Comparison of ENCODE assay signal across 5 mouse cellular contexts in genomic region chr6:3875816-3876215, GRCm38 (mm10).
DNase-seq lines count a peak whose midpoint lies in the region; TF ChIP-seq lines count a peak whose summit lies in the region.
"Not testable (repeated sequence)": the region's sequence is repeated elsewhere in the genome, so short reads cannot be mapped to it uniquely, and the experiment has no call there.

No protein-coding gene starts in this region.

- not testable (repeated sequence) for TF ChIP-seq EP300 in ES-Bruce4 (IDR thresholded peaks at IDR 0.05; ENCODE audit: insufficient read depth, low read depth, low read length)

- TF ChIP-seq POLR2A in ES-Bruce4 (IDR thresholded peaks at IDR 0.05; ENCODE audit: insufficient read depth, low read length) = not testable (repeated sequence)

- not testable (repeated sequence) for H3K36me3 ChIP-seq in ES-Bruce4 (ENCODE audit: control insufficient read depth, insufficient read depth, low read length, poor library complexity, severe bottlenecking); ES-E14 (ENCODE audit: control insufficient read depth, insufficient read depth, low read length, poor library complexity, severe bottlenecking)

- H3K9me3 ChIP-seq in ES-Bruce4 (replicated peaks; ENCODE audit: control insufficient read depth, insufficient read depth, low read length, poor library complexity, severe bottlenecking) = peaks cover 30% of the 10 kb centered on the region
- H3K9me3 ChIP-seq in ES-E14 (ENCODE audit: control insufficient read depth, insufficient read depth, low read depth, low read length) = not testable (repeated sequence)

- in situ Hi-C loops in ES-E14 (cut with MboI; ENCODE audit: low sequenced_read_pairs in 2 of 2, unreplicated experiment in 2 of 2) = not testable (repeated sequence)

- not testable (repeated sequence) for TF ChIP-seq CTCF in ES-Bruce4 (IDR thresholded peaks at IDR 0.05; ENCODE audit: low read depth, low read length)

- DNase-seq in ES-CJ7 (ENCODE audit: low read depth, low spot score) = peak; percentile 90
- peak; percentile 21 for DNase-seq in ES-E14 (ENCODE audit: low read depth, low spot score)
- DNase-seq in R1 (ENCODE audit: low read depth, low spot score) = peak; percentile 89
- peak; percentile 76 for DNase-seq in ZHBTc4 (ENCODE audit: low read depth, low spot score)

- H3K27ac ChIP-seq in ES-Bruce4 (ENCODE audit: insufficient read depth, low read length) (peak overlapping the region; percentile 38), ES-E14 (ENCODE audit: insufficient read depth, low read depth, low read length, poor library complexity, severe bottlenecking) (peak overlapping the region; percentile 87)

- H3K4me3 ChIP-seq in ES-Bruce4 (ENCODE audit: low read depth, low read length); ES-E14 (ENCODE audit: insufficient read depth in 1 of 2, low read depth in 1 of 2, low read length in 2 of 2, poor library complexity in 1 of 2, severe bottlenecking in 1 of 2): not testable (repeated sequence)

- not testable (repeated sequence) for H3K9ac ChIP-seq in ES-Bruce4 (ENCODE audit: low read depth, poor library complexity, severe bottlenecking); ES-E14 (ENCODE audit: insufficient read depth, low read depth, low read length, poor library complexity, severe bottlenecking)

- not testable (repeated sequence) for H3K27me3 ChIP-seq in ES-Bruce4 (ENCODE audit: control insufficient read depth, insufficient read depth, low read length, poor library complexity, severe bottlenecking)

- not testable (repeated sequence) for H3K4me1 ChIP-seq in ES-Bruce4 (ENCODE audit: control insufficient read depth, insufficient read depth, low read length); ES-E14 (ENCODE audit: control insufficient read depth in 2 of 2, insufficient read depth in 2 of 2, low read length in 2 of 2, poor library complexity in 1 of 2)

Comparison
In these comparisons a context has a peak if more than half of its experiments do, and no peak if none do; other contexts are left out.
1. DNase-seq: peak in every context shown above with its lines; median percentile 90 in ES-CJ7; 89 in R1; 76 in ZHBTc4; 21 in ES-E14.